Mouse (Mus musculus) lung, postnatal 0 days (tissue): ENCODE measurements around the gene Dnaaf3. TPM values are rescaled to one million over a fixed set of nuclear protein-coding genes. Genes with fewer than 3 reads are reported as not detected.
A peak's percentile ranks its signal among the peaks of the same experiment; 100 is the strongest.
"Not testable (repeated sequence)": the region's sequence is repeated elsewhere in the genome, so short reads cannot be mapped to it uniquely, and the experiment has no call there.

ENCODE experiments used
- ATAC-seq: fragments of 200-750 bp; cut with Nextera tagmentation; 2 replicates; pipeline ENCODE4 v1.8.0; 2017; ENCODE audit warnings: moderate library complexity
- DNase-seq: peaks from one replicate; pipeline ENCODE4 v3.0.0-alpha.2; 2016; ENCODE audit warnings: low spot score
- H3K27ac ChIP-seq: fragments of 300-500 bp; sonication (generic); 2 replicates; pipeline ENCODE4 v1.5.1; 2014; ENCODE audit warnings: antibody characterized with exemption, mild to moderate bottlenecking, low read length, mixed read lengths
- H3K27me3 ChIP-seq: fragments of 300-500 bp; sonication (generic); replicated peaks from 2 replicates; pipeline ENCODE4 v1.6.1; 2014; ENCODE audit warnings: low read length, mixed read lengths; ENCODE audit not compliant: insufficient read depth
- H3K36me3 ChIP-seq: fragments of 300-500 bp; sonication (generic); 2 replicates; pipeline ENCODE4 v1.6.1; 2014; ENCODE audit warnings: low read length, mixed read lengths; ENCODE audit not compliant: insufficient read depth
- H3K4me1 ChIP-seq: fragments of 300-500 bp; sonication (generic); 2 replicates; pipeline ENCODE4 v1.6.1; 2014; ENCODE audit warnings: antibody characterized with exemption, low read depth, low read length, mixed read lengths; ENCODE audit not compliant: insufficient read depth
- H3K4me2 ChIP-seq: fragments of 300-500 bp; sonication (generic); replicated peaks from 2 replicates; pipeline ENCODE4 v1.6.1; 2014; ENCODE audit warnings: low read depth, mild to moderate bottlenecking, low read length, moderate library complexity, mixed read lengths
- H3K4me3 ChIP-seq: fragments of 300-500 bp; sonication (generic); 2 replicates; pipeline ENCODE4 v1.5.1; 2014; ENCODE audit warnings: low read depth, low read length
- H3K9ac ChIP-seq: fragments of 300-500 bp; sonication (generic); replicated peaks from 2 replicates; pipeline ENCODE4 v1.6.1; 2014; ENCODE audit warnings: low read depth, mild to moderate bottlenecking
- H3K9me3 ChIP-seq: fragments of 300-500 bp; sonication (generic); 2 replicates; pipeline ENCODE4 v1.6.1; 2016; ENCODE audit warnings: low read length, mixed read lengths
- CTCF ChIP-seq: IDR thresholded peaks from 2 replicates; pipeline ENCODE4 v1.5.1; 2016; ENCODE audit warnings: antibody characterized with exemption, mild to moderate bottlenecking
- EP300 ChIP-seq: IDR thresholded peaks from 2 replicates; pipeline ENCODE4 v1.6.1; 2016; ENCODE audit warnings: antibody characterized with exemption, mild to moderate bottlenecking, control low read depth
- WGBS: fragments of 180-500 bp; shearing (Covaris S2); extraction: QIAGEN DNeasy Blood & Tissue Kit; methylation state at CpG from one replicate; pipeline ENCODE4 v1.1.7; 2014; 5-methylcytosine and 5-hydroxymethylcytosine counted together
- polyA plus RNA-seq: library from polyadenylated mRNA; unstranded; fragments of >200 nt; fragmentation: Nextera tagmentation; extraction: Ambion mirVana; gene quantifications from 2 replicates; pipeline ENCODE4 v1.2.1, GENCODE M21; 2015

Dnaaf3 gene
- 3.3 and 3.4 TPM in 2 replicates for polyA plus RNA-seq

- peak; percentile 92 for DNase-seq
- no peaks in the 10 kb centered on the region for H3K27me3 ChIP-seq
- no peak within 1 kb of the TSS for H3K27ac ChIP-seq
- H3K36me3 ChIP-seq = no peaks in the 10 kb centered on the region
- TF ChIP-seq CTCF (no peak), EP300 (peak; percentile 40; the same call in 1 of the 2 replicates)
- peak; percentile 97 for ATAC-seq
- 5% methylated on average over 28 of the region's 28 CpGs for WGBS
- peak within 1 kb of the TSS; percentile 24; the same call in 1 of the 2 replicates for H3K4me3 ChIP-seq
- H3K4me1 ChIP-seq = peaks cover 3% of the 10 kb centered on the region; the same call in 1 of the 2 replicates
- H3K9me3 ChIP-seq = no peaks in the 10 kb centered on the region
- H3K4me2 ChIP-seq = peak within 1 kb of the TSS; percentile 50
- H3K9ac ChIP-seq = no peak within 1 kb of the TSS; the same call in 1 of the 2 replicates
These were observed at the start of gene Dnaaf3 for GRCm38 (mm10) chr7:4532005-4532729. TSS of gene Dnaaf3 (minus strand) at chr7:4532453.

GRCm38 (mm10) chr7:4581481-4581880 lies 49.2 kb upstream of the Dnaaf3 start:
- not testable (repeated sequence) for H3K27ac ChIP-seq, H3K4me3 ChIP-seq, H3K4me2 ChIP-seq, ATAC-seq, H3K9ac ChIP-seq, DNase-seq, H3K27me3 ChIP-seq, H3K4me1 ChIP-seq, H3K36me3 ChIP-seq, H3K9me3 ChIP-seq
- 58% methylated on average over 2 of the region's 3 CpGs for WGBS

- H3K27ac ChIP-seq, H3K4me1 ChIP-seq, H3K9me3 ChIP-seq, H3K36me3 ChIP-seq, H3K4me2 ChIP-seq, ATAC-seq, H3K27me3 ChIP-seq, H3K9ac ChIP-seq, H3K4me3 ChIP-seq, DNase-seq: not testable (repeated sequence)
- 49% methylated on average over 2 of the region's 2 CpGs for WGBS
These were observed 40.1 kb upstream of the Dnaaf3 start for GRCm38 (mm10) chr7:4572361-4572760.

GRCm38 (mm10) chr7:4562660-4563059 lies 30.4 kb upstream of the Dnaaf3 start:
- ATAC-seq (no peak), DNase-seq (no peak)
- H3K36me3 ChIP-seq = no peaks in the 10 kb centered on the region
- TF ChIP-seq EP300 (no peak), CTCF (0 out of 2 replicates have a peak, but pooled peaks have one; percentile 8)
- no peaks in the 10 kb centered on the region for H3K27me3 ChIP-seq
- H3K9me3 ChIP-seq = no peaks in the 10 kb centered on the region
- H3K4me2 ChIP-seq = no peak overlapping the region
- H3K4me3 ChIP-seq = no peak overlapping the region
- 90% methylated on average over 3 of the region's 3 CpGs for WGBS
- no peak overlapping the region for H3K27ac ChIP-seq
- no peak overlapping the region for H3K9ac ChIP-seq
- no peaks in the 10 kb centered on the region for H3K4me1 ChIP-seq

DNA sequence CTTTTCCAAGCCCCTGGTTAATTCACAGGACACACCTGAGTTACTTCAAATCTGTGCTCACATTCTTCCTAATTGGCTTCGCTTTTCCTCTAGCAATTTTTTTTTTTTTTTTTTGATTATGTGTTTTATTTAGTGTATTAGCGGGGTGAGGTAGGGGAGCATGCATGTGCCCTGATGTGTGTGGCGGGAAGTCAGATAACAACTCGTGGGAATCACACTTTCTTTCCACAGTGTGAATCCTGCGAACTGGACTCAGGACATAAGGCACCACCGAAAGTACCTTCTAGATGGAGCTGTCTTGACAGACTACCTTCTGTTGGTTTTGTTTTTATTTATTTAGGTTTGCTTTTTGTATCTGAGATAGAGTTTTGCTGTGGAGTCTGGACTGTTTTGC lies 24.9 kb upstream of the Dnaaf3 start:
- no peak for ATAC-seq
- no peaks in the 10 kb centered on the region for H3K36me3 ChIP-seq

DNA sequence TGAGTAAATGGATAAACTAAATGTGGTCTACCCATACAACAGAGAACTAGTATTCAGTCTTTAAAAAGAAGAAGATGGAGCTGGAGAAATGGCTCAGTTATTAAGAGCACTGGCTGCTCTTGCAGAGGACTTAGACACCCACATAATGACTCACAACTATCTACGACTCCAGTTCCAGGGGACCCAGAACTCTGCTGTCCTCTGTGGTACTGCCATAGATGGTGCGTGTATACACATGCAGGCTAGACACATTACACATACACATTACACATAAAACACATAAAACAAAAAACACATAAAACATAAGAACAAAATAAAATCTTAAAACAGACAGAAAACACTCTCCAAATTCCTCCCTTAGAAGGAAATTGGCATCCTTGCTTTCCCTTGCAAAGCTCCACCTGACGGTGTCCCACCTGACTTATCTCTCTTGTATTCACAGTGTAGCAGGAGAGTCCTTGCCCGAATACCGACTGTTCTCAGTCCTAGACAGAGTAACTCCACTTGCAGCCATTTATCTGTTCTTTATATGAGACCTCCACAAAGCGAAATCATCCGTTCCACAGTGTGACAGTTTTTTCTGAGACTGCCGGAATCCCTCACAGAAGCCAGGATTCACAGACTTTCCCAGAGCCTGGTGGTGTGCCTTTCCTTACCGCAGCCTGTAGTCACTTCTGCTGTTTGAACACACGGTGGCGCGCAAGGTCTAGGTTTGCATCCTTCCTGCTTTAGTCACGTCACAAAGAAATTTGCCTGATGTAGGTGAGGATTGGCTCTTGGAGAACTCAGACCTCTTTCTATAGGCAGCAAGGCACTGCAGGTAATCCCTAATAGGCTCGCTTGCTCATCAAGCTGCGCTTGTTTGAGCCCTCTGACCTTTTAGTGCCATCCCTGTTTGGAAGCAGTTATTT lies 24.3 kb upstream of the Dnaaf3 start:
- no peaks in the 10 kb centered on the region for H3K27me3 ChIP-seq
- H3K27ac ChIP-seq = no peak overlapping the region
- H3K36me3 ChIP-seq = no peaks in the 10 kb centered on the region
- ATAC-seq (peak; percentile 85), DNase-seq (peak; percentile 94)
- H3K4me1 ChIP-seq = no peaks in the 10 kb centered on the region
- 19% methylated on average over 15 of the region's 15 CpGs for WGBS
- H3K9me3 ChIP-seq = no peaks in the 10 kb centered on the region
- H3K4me2 ChIP-seq = no peak overlapping the region
- no peak overlapping the region for H3K9ac ChIP-seq
- no peak overlapping the region for H3K4me3 ChIP-seq
- no peak for TF ChIP-seq EP300
- TF ChIP-seq CTCF = peak; percentile 98

More for the DNA sequence above, 24.9 kb upstream of the Dnaaf3 start:
- no peaks in the 10 kb centered on the region for H3K9me3 ChIP-seq
- no peaks in the 10 kb centered on the region for H3K27me3 ChIP-seq
- no peak overlapping the region for H3K27ac ChIP-seq
- no peak overlapping the region for H3K4me2 ChIP-seq
- no peak overlapping the region for H3K9ac ChIP-seq
- WGBS = 53% methylated on average over 6 of the region's 6 CpGs
- no peak for TF ChIP-seq EP300
- TF ChIP-seq CTCF = no peak
- H3K4me3 ChIP-seq = no peak overlapping the region
- DNase-seq = no peak
- H3K4me1 ChIP-seq = no peaks in the 10 kb centered on the region
